Mouse (Mus musculus): ENCODE data around the gene Aff3. TPM values are rescaled to one million over a fixed set of nuclear protein-coding genes. Genes with fewer than 3 reads are reported as not detected.

The Aff3 gene
- polyA plus RNA-seq, 1 experiment from 2014 or later: 0.03 TPM

DNA sequence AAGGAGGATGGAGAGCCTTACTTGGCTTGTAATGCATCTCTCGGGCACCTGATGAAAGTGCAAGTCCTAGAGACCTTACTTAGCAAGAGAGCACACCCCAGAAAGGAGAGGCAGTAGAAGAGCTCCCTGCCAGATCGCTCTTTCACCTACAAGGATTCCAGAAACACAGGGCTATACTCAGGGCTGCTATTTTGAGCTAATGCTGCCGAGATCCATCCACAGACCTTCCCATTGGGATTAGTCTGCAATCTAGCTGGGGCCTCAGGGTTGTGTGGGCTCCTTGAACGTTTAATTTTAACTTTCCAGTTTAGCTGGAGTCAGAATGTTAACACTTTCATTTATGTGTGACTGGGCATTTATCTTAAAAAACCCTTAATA, 150.1 kb downstream of the Aff3 start:
- Histone ChIP-seq H3K36me3 (ENCODE audit: inconsistent target) (no peaks in the 10 kb centered on the region), H3K27ac (no peak overlapping the region), H3K4me3 (ENCODE audit: inconsistent target) (no peak overlapping the region), H3K79me2 (ENCODE audit: inconsistent target) (no peaks in the 10 kb centered on the region)
- WGBS (ENCODE audit: missing documents): 90% methylated on average over 4 of the region's 4 CpGs

DNA sequence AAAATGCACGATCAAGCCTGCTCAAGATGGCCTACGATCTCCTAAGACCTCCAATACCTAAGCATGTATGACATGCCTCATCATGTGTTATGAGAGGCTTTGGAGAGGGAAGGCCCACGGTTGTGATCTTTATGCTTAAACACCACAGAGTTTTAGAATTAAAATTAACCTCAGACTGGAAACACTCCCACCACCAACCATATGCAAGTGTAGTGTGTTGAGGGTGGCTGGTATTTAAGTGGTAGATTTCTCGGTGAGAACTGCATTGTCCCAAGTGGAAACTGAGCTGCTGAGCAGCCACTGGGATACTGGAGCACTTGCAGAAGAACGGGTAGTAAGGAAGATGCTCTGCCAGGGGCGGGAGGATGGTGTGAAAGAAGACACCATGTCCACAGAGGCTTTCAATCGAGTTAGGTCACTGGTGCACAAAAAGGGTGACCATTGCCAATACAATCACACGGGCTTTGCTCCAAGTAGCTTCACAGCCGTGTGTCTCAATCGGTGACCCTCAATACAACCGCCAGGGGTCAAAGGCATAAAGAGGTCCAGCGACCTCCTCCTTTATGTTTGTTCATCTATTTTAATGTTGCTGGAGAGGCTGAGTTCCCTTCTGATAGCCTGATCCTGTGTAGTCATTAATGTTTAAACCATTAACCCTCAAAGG, 150.7 kb downstream of the Aff3 start:
- no peaks in the 10 kb centered on the region for H3K79me2 ChIP-seq (ENCODE audit: inconsistent target)
- H3K4me3 ChIP-seq (ENCODE audit: inconsistent target): no peak overlapping the region
- 96% methylated on average over 12 of the region's 12 CpGs for WGBS (ENCODE audit: missing documents)
- no peaks in the 10 kb centered on the region for H3K36me3 ChIP-seq (ENCODE audit: inconsistent target)
- H3K27ac ChIP-seq: no peak overlapping the region

DNA sequence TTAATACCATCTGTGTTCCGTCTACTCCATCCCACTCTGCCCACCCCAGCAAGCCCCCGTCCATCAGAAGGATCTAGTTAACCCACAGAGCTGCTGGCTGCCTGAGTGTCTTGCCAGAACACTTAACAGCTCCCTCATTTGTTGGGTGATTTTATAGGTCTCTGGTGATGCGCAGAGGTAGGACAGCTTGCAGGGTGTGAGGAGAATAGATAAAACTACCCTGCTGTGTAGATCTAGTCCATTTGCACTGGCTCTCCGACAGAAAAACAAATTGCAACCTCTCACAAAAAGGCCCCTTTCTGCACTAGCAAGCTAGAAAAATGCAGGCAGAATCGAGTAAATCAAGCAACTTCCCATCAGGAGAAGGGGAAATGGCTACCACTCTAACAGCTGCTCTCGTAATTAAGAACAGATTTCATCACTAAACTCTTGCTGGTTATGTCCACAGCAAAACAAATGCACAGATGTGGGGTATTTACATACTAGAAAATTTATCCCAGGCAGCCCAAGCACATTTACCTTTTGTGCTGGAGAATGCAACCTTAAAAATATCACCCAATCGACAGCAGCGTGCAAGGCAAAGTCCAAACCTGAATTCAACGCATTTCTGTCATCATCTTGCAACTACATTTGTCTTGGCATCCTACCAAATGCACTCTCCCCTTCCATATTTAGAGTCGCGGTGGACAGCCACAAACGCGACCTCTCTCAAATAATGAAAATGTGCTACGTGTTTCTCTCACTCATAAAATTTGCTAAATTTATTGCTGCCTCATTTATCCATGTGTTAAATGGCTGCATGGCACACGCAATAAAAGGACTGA, 152.3 kb downstream of the Aff3 start:
- H3K36me3 ChIP-seq (ENCODE audit: inconsistent target): no peaks in the 10 kb centered on the region
- WGBS (ENCODE audit: missing documents): 61% methylated on average over 15 of the region's 15 CpGs
- no peaks in the 10 kb centered on the region for H3K79me2 ChIP-seq (ENCODE audit: inconsistent target)
- H3K27ac ChIP-seq: no peak overlapping the region
- H3K4me3 ChIP-seq (ENCODE audit: inconsistent target): no peak overlapping the region

DNA sequence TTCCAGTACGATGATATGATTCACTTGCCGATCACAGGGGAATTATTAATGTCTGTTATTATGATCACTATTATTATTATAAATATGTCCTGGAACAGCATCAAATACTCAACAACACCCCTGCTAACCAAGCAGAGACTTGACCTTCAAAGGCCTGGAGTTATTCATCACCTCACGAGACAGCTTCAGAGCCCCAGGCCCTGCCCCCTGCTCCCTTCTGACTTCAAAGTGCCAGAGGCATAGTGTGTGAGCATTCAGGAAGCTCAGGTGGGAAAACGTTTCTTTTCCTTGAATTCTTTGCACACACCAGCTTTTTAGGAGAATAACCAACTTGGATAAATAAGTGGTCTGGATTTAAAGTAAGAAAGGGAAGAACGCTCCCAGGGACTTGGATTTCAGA, 153.7 kb downstream of the Aff3 start:
- 90% methylated on average over 5 of the region's 5 CpGs for WGBS (ENCODE audit: missing documents)
- no peaks in the 10 kb centered on the region for H3K79me2 ChIP-seq (ENCODE audit: inconsistent target)
- H3K4me3 ChIP-seq (ENCODE audit: inconsistent target): no peak overlapping the region
- H3K36me3 ChIP-seq (ENCODE audit: inconsistent target): no peaks in the 10 kb centered on the region
- no peak overlapping the region for H3K27ac ChIP-seq

GRCm38 (mm10) chr1:38509301-38509700, 155.5 kb downstream of the Aff3 start:
- Histone ChIP-seq H3K79me2 (ENCODE audit: inconsistent target) (no peaks in the 10 kb centered on the region), H3K4me3 (ENCODE audit: inconsistent target) (no peak overlapping the region), H3K36me3 (ENCODE audit: inconsistent target) (no peaks in the 10 kb centered on the region), H3K27ac (no peak overlapping the region)
- WGBS (ENCODE audit: missing documents): 96% methylated on average over 8 of the region's 8 CpGs

DNA sequence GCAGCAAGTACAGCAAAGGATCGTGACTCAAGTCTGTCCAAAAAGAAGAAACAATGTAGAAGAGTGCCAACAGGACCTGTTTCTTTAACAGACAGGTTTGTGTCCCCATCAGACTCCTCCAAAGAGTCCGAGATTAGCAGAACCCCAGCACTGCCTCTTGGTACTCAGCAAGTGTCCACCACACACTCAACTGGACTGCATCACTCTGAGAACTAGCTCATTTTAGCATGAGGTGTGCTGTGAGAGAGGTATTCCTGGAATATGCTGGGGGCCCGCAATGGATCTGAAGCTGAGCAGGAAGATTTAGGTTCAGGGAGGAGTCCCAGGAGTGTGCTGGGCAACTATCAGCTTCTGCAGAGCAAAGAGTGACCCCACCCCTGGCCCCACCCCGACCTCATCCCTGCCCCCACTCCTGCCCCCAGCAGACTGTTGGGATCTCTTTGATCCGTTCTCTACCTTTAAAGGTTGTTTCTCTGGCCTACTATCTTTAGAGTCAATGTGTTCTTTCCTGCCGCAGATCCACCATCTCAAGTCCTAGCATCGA, 157.0 kb downstream of the Aff3 start:
- Histone ChIP-seq H3K79me2 (ENCODE audit: inconsistent target) (no peaks in the 10 kb centered on the region), H3K4me3 (ENCODE audit: inconsistent target) (no peak overlapping the region), H3K36me3 (ENCODE audit: inconsistent target) (no peaks in the 10 kb centered on the region), H3K27ac (no peak overlapping the region)
- WGBS (ENCODE audit: missing documents): 94% methylated on average over 6 of the region's 7 CpGs

DNA sequence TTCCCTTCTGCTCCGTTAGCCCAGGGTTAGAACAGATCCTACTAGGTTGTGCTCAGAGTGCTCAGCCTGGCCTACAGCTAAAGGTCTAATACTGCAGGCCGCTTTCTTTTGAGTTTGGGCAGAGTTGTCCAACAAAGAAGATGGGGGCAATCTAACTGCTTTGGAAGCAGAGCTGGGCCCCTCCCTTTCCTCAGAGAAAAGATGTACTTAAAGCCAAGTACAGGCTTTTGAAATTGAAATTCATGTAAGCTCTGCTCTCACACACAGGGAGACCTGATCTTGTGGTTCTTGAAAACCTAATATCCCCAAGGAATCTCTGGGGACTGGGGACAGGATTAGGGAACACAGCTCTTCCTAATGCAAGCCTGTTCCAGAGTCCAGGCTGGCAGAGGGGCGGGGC, 158.4 kb downstream of the Aff3 start:
- WGBS (ENCODE audit: missing documents): 93% methylated on average over 3 of the region's 3 CpGs
- Histone ChIP-seq H3K27ac (no peak overlapping the region), H3K79me2 (ENCODE audit: inconsistent target) (no peaks in the 10 kb centered on the region), H3K4me3 (ENCODE audit: inconsistent target) (no peak overlapping the region), H3K36me3 (ENCODE audit: inconsistent target) (no peaks in the 10 kb centered on the region)

- Histone ChIP-seq H3K36me3 (ENCODE audit: inconsistent target) (no peaks in the 10 kb centered on the region), H3K27ac (no peak overlapping the region), H3K4me3 (ENCODE audit: inconsistent target) (no peak overlapping the region), H3K79me2 (ENCODE audit: inconsistent target) (no peaks in the 10 kb centered on the region)
- 95% methylated on average over 13 of the region's 13 CpGs for WGBS (ENCODE audit: missing documents)
Measured at GRCm38 (mm10) chr1:38503431-38504089, 161.2 kb downstream of the Aff3 start.

- 90% methylated on average over 7 of the region's 7 CpGs for WGBS (ENCODE audit: missing documents)
- no peaks in the 10 kb centered on the region for H3K79me2 ChIP-seq (ENCODE audit: inconsistent target)
- H3K36me3 ChIP-seq (ENCODE audit: inconsistent target): no peaks in the 10 kb centered on the region
- H3K27ac ChIP-seq: no peak overlapping the region
- H3K4me3 ChIP-seq (ENCODE audit: inconsistent target): no peak overlapping the region
Measured at GRCm38 (mm10) chr1:38502797-38503196, 162.0 kb downstream of the Aff3 start.

GRCm38 (mm10) chr1:38501231-38501630, 163.5 kb downstream of the Aff3 start:
- Histone ChIP-seq H3K79me2 (ENCODE audit: inconsistent target) (no peaks in the 10 kb centered on the region), H3K27ac (no peak overlapping the region), H3K36me3 (ENCODE audit: inconsistent target) (no peaks in the 10 kb centered on the region), H3K4me3 (ENCODE audit: inconsistent target) (no peak overlapping the region)
- WGBS (ENCODE audit: missing documents): 94% methylated on average over 7 of the region's 7 CpGs

DNA sequence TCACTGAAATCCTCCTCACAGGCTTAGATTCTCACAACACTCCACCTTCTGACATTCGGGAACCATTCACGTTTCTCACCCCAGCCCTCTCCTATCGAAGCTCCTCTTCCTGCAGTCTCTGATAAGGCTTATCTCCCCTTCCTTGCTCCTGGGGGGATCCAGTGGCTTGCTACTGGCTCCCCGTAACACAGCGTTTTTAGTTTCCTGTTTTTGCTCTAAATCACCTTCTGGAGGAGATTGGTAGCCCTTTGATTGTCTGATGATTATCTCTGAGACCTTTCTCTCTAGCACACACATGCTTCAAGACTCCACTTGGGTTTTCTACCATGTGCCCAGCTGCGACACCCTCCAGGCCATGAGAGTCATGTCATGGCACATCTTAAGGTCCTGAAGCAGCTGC, 165.3 kb downstream of the Aff3 start:
- H3K36me3 ChIP-seq (ENCODE audit: inconsistent target): no peaks in the 10 kb centered on the region
- H3K79me2 ChIP-seq (ENCODE audit: inconsistent target): no peaks in the 10 kb centered on the region
- WGBS (ENCODE audit: missing documents): 60% methylated on average over 6 of the region's 6 CpGs

GRCm38 (mm10) chr1:38497576-38497975, 167.2 kb downstream of the Aff3 start:
- WGBS (ENCODE audit: missing documents): 88% methylated on average over 6 of the region's 6 CpGs
- H3K4me3 ChIP-seq (ENCODE audit: inconsistent target): no peak overlapping the region
- H3K79me2 ChIP-seq (ENCODE audit: inconsistent target): no peaks in the 10 kb centered on the region
- H3K27ac ChIP-seq: no peak overlapping the region
- H3K36me3 ChIP-seq (ENCODE audit: inconsistent target): no peaks in the 10 kb centered on the region

More for the DNA sequence above, 165.3 kb downstream of the Aff3 start:
- Histone ChIP-seq H3K27ac (no peak overlapping the region), H3K4me3 (ENCODE audit: inconsistent target) (no peak overlapping the region)

DNA sequence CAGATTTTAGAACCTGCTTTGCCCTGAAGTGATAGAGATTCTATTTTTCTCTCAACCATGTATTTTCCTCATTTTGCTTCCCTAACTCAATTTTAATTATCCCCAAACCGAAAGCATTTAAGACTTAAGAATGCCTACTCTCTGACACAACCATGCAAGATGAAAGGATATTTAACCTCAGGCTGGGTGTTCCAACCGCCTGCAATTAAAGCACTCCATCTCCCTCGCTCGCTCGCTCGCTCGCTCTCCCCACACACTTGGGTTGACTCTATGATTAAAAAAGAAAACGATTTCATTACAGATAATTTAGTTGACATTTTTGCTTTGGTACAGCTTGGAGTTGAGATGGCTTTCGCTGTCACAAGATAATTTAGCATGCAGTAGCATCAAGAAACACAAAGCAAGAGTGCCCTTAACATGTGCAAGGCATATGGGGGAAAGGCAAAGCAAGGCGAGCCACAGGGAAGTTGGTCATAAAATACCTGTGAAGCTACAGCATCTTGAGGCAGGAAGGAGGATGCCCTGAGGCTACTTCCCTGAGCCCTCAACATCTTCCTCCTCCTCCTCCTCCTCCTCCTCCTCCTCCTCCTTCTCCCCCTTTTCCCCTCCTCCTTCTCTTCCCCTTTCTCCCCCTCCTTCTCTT, 167.7 kb downstream of the Aff3 start:
- Histone ChIP-seq H3K79me2 (ENCODE audit: inconsistent target) (no peaks in the 10 kb centered on the region), H3K36me3 (ENCODE audit: inconsistent target) (no peaks in the 10 kb centered on the region), H3K27ac (no peak overlapping the region), H3K4me3 (ENCODE audit: inconsistent target) (no peak overlapping the region)
- 98% methylated on average over 10 of the region's 10 CpGs for WGBS (ENCODE audit: missing documents)

DNA sequence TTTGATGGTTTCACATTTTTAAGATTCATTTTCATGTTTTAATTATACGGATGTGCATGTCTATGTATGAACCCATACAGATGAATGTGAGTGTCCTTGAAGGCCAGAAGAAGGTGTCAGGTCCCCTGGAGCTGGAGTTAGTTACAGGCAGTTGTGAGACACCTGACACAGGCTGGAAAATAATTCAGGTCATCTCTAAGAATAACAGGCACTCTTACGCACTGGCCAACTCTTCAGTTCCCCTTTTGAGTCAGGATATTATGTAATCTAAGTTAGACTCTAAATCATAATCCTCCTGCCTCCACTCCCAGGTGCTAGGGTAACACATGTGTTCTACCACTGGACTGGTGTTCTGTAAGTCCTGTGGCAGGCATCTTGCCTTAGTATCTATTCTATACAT, 169.5 kb downstream of the Aff3 start:
- Histone ChIP-seq H3K79me2 (ENCODE audit: inconsistent target) (no peaks in the 10 kb centered on the region), H3K27ac (no peak overlapping the region), H3K36me3 (ENCODE audit: inconsistent target) (no peaks in the 10 kb centered on the region), H3K4me3 (ENCODE audit: inconsistent target) (no peak overlapping the region)
- WGBS (ENCODE audit: missing documents): 50% methylated on average over 2 of the region's 2 CpGs
